Mouse (Mus musculus): ENCODE measurements around the gene Zbtb20. TPM values are rescaled to one million over a fixed set of nuclear protein-coding genes. Genes with fewer than 3 reads are reported as not detected.

Zbtb20 gene
- polyA plus RNA-seq, 2 experiments: 0.40 to 2.2 TPM

GRCm38 (mm10) chr16:43330206-43330605 lies 454.5 kb downstream of the Zbtb20 start:
- H3K9ac ChIP-seq (replicated peaks): no peak overlapping the region
- TF ChIP-seq EP300 (IDR thresholded peaks at IDR 0.05; ENCODE audit: low read depth) (no peak), CTCF (IDR thresholded peaks at IDR 0.05; ENCODE audit: low read depth) (no peak)
- no peaks in the 10 kb centered on the region for H3K4me1 ChIP-seq (replicated peaks; ENCODE audit: control insufficient read depth in 2 of 2, insufficient read depth in 2 of 2, low read length in 1 of 2)
- 70% methylated on average over 3 of the region's 3 CpGs for WGBS (ENCODE audit: insufficient replicate concordance)
- H3K4me3 ChIP-seq (ENCODE audit: insufficient read depth in 1 of 2, low read depth in 2 of 2, low read length in 2 of 2): no peak overlapping the region
- H3K27ac ChIP-seq: no peak overlapping the region
- H3K36me3 ChIP-seq (replicated peaks; ENCODE audit: control insufficient read depth, insufficient read depth, low read depth): no peaks in the 10 kb centered on the region
- no peak for DNase-seq (ENCODE audit: low read depth in 3 of 3, low spot score in 3 of 3)
- no peaks in the 10 kb centered on the region for H3K27me3 ChIP-seq (ENCODE audit: control insufficient read depth, insufficient read depth, low read length)
- H3K9me3 ChIP-seq (ENCODE audit: control insufficient read depth, low read length): no peaks in the 10 kb centered on the region
- no peak overlapping the region for H3K4me2 ChIP-seq (ENCODE audit: low read depth)
- ATAC-seq (ENCODE audit: insufficient read depth): no peak

- no peak for TF ChIP-seq EP300 (IDR thresholded peaks at IDR 0.05; ENCODE audit: low read depth)
- no peak for TF ChIP-seq CTCF (IDR thresholded peaks at IDR 0.05; ENCODE audit: low read depth)
- Histone ChIP-seq H3K27me3 (ENCODE audit: control insufficient read depth, insufficient read depth, low read length) (no peaks in the 10 kb centered on the region), H3K36me3 (replicated peaks; ENCODE audit: control insufficient read depth, insufficient read depth, low read depth) (no peaks in the 10 kb centered on the region), H3K9ac (replicated peaks) (no peak overlapping the region), H3K4me3 (ENCODE audit: insufficient read depth in 1 of 2, low read depth in 2 of 2, low read length in 2 of 2) (no peak overlapping the region), H3K4me2 (ENCODE audit: low read depth) (no peak overlapping the region), H3K27ac (no peak overlapping the region), H3K9me3 (ENCODE audit: control insufficient read depth, low read length) (no peaks in the 10 kb centered on the region), H3K4me1 (replicated peaks; ENCODE audit: control insufficient read depth in 2 of 2, insufficient read depth in 2 of 2, low read length in 1 of 2) (no peaks in the 10 kb centered on the region)
- WGBS (ENCODE audit: insufficient replicate concordance): 72% methylated on average over 3 of the region's 3 CpGs
- DNase-seq (ENCODE audit: low read depth in 3 of 3, low spot score in 3 of 3) (no peak), ATAC-seq (ENCODE audit: insufficient read depth) (no peak)
Measured at GRCm38 (mm10) chr16:43331440-43331839, 455.8 kb downstream of the Zbtb20 start.

GRCm38 (mm10) chr16:43332734-43333133 lies 457.1 kb downstream of the Zbtb20 start:
- no peaks in the 10 kb centered on the region for H3K36me3 ChIP-seq (replicated peaks; ENCODE audit: control insufficient read depth, insufficient read depth, low read depth)
- 45% methylated on average over 2 of the region's 2 CpGs for WGBS (ENCODE audit: insufficient replicate concordance)
- ATAC-seq (ENCODE audit: insufficient read depth): no peak
- no peak for DNase-seq (ENCODE audit: low read depth in 3 of 3, low spot score in 3 of 3)
- H3K4me3 ChIP-seq (ENCODE audit: insufficient read depth in 1 of 2, low read depth in 2 of 2, low read length in 2 of 2): no peak overlapping the region
- TF ChIP-seq CTCF (IDR thresholded peaks at IDR 0.05; ENCODE audit: low read depth): no peak
- no peak for TF ChIP-seq EP300 (IDR thresholded peaks at IDR 0.05; ENCODE audit: low read depth)
- H3K9me3 ChIP-seq (ENCODE audit: control insufficient read depth, low read length): no peaks in the 10 kb centered on the region
- no peak overlapping the region for H3K4me2 ChIP-seq (ENCODE audit: low read depth)
- H3K4me1 ChIP-seq (replicated peaks; ENCODE audit: control insufficient read depth in 2 of 2, insufficient read depth in 2 of 2, low read length in 1 of 2): no peaks in the 10 kb centered on the region
- H3K9ac ChIP-seq (replicated peaks): no peak overlapping the region
- no peaks in the 10 kb centered on the region for H3K27me3 ChIP-seq (ENCODE audit: control insufficient read depth, insufficient read depth, low read length)
- H3K27ac ChIP-seq: no peak overlapping the region

- no peaks in the 10 kb centered on the region for H3K9me3 ChIP-seq (ENCODE audit: control insufficient read depth, low read length)
- no peak overlapping the region for H3K4me2 ChIP-seq (ENCODE audit: low read depth)
- TF ChIP-seq CTCF (IDR thresholded peaks at IDR 0.05; ENCODE audit: low read depth) (no peak), EP300 (IDR thresholded peaks at IDR 0.05; ENCODE audit: low read depth) (no peak)
- no peak overlapping the region for H3K4me3 ChIP-seq (ENCODE audit: insufficient read depth in 1 of 2, low read depth in 2 of 2, low read length in 2 of 2)
- no peaks in the 10 kb centered on the region for H3K4me1 ChIP-seq (replicated peaks; ENCODE audit: control insufficient read depth in 2 of 2, insufficient read depth in 2 of 2, low read length in 1 of 2)
- no peaks in the 10 kb centered on the region for H3K27me3 ChIP-seq (ENCODE audit: control insufficient read depth, insufficient read depth, low read length)
- H3K36me3 ChIP-seq (replicated peaks; ENCODE audit: control insufficient read depth, insufficient read depth, low read depth): no peaks in the 10 kb centered on the region
- H3K27ac ChIP-seq: no peak overlapping the region
- DNase-seq (ENCODE audit: low read depth in 3 of 3, low spot score in 3 of 3) (no peak), ATAC-seq (ENCODE audit: insufficient read depth) (no peak)
- WGBS (ENCODE audit: insufficient replicate concordance): 62% methylated on average over 1 of the region's 1 CpGs
- H3K9ac ChIP-seq (replicated peaks): no peak overlapping the region
Measured at GRCm38 (mm10) chr16:43333265-43333664, 457.6 kb downstream of the Zbtb20 start.

- ATAC-seq (ENCODE audit: insufficient read depth) (no peak), DNase-seq (ENCODE audit: low read depth in 3 of 3, low spot score in 3 of 3) (no peak)
- Histone ChIP-seq H3K4me3 (ENCODE audit: insufficient read depth in 1 of 2, low read depth in 2 of 2, low read length in 2 of 2) (no peak overlapping the region), H3K4me2 (ENCODE audit: low read depth) (no peak overlapping the region), H3K9me3 (ENCODE audit: control insufficient read depth, low read length) (no peaks in the 10 kb centered on the region), H3K36me3 (replicated peaks; ENCODE audit: control insufficient read depth, insufficient read depth, low read depth) (no peaks in the 10 kb centered on the region), H3K27me3 (ENCODE audit: control insufficient read depth, insufficient read depth, low read length) (no peaks in the 10 kb centered on the region), H3K27ac (no peak overlapping the region), H3K4me1 (replicated peaks; ENCODE audit: control insufficient read depth in 2 of 2, insufficient read depth in 2 of 2, low read length in 1 of 2) (no peaks in the 10 kb centered on the region), H3K9ac (replicated peaks) (no peak overlapping the region)
- 45% methylated on average over 11 of the region's 11 CpGs for WGBS (ENCODE audit: insufficient replicate concordance)
- TF ChIP-seq EP300 (IDR thresholded peaks at IDR 0.05; ENCODE audit: low read depth): no peak
- no peak for TF ChIP-seq CTCF (IDR thresholded peaks at IDR 0.05; ENCODE audit: low read depth)
Measured at GRCm38 (mm10) chr16:43334411-43335150, 458.9 kb downstream of the Zbtb20 start.

All from liver, embryonic 14.5 days (tissue).